Mouse (Mus musculus): ENCODE measurements around the gene Olfr1148. TPM values are rescaled to one million over a fixed set of nuclear protein-coding genes. Genes with fewer than 3 reads are reported as not detected.

Gene Olfr1148
- total RNA-seq (2021) = not detected
- long read RNA-seq, experiment 1 = 0 reads
- long read RNA-seq, experiment 2 = 0 reads

- DNase-seq (ENCODE audit: low spot score) = no peak
Measured at GRCm38 (mm10) chr2:87830233-87830632, at the start of gene Olfr1148. Gene Olfr1148 (plus strand): TSS chr2:87830533.

- DNase-seq (ENCODE audit: low spot score) = no peak
Measured at GRCm38 (mm10) chr2:87800292-87800691, 30.0 kb upstream of the Olfr1148 start, which contains the start of gene Olfr1143. Gene Olfr1143 (plus strand): TSS chr2:87800592.

GRCm38 (mm10) chr2:87809522-87809921 is 20.8 kb upstream of the Olfr1148 start, which contains the start of gene Olfr1145:
Gene Olfr1145 (plus strand): TSS chr2:87809822.
- DNase-seq (ENCODE audit: low spot score) = no peak

- DNase-seq (ENCODE audit: low spot score) = no peak
Measured at GRCm38 (mm10) chr2:87843693-87844092, 13.4 kb downstream of the Olfr1148 start, which contains the start of gene Olfr1150-ps1. Gene Olfr1150-ps1 (plus strand): TSS chr2:87843993.

GRCm38 (mm10) chr2:87855562-87855961 is 25.2 kb downstream of the Olfr1148 start, which contains the start of gene Olfr1151:
Gene Olfr1151 (plus strand): TSS chr2:87855862.
- no peak for DNase-seq (ENCODE audit: low spot score)

- no peak for DNase-seq (ENCODE audit: low spot score)
Measured at GRCm38 (mm10) chr2:87866192-87866591, 35.9 kb downstream of the Olfr1148 start, which contains the start of gene Olfr1152. Gene Olfr1152 (plus strand): TSS chr2:87866492.

Other genes with a start within 250 kb of the Olfr1148 start
- not detected for gene Olfr1130, start 224.3 kb upstream of the Olfr1148 start, total RNA-seq (2021)
- gene Olfr1131, start 203.4 kb upstream of the Olfr1148 start, total RNA-seq (2021) = not detected
- gene Olfr1132, start 193.0 kb upstream of the Olfr1148 start, total RNA-seq (2021) = not detected
- gene Olfr1133, start 183.2 kb upstream of the Olfr1148 start, total RNA-seq (2021) = not detected
- gene Olfr1134, start 172.1 kb upstream of the Olfr1148 start, total RNA-seq (2021) = not detected
- gene Olfr1135, start 156.9 kb upstream of the Olfr1148 start, total RNA-seq (2021) = not detected
- gene Olfr1136, start 136.6 kb upstream of the Olfr1148 start, total RNA-seq (2021) = not detected
- gene Olfr1137, start 117.4 kb upstream of the Olfr1148 start, total RNA-seq (2021) = not detected
- not detected for gene Olfr1138, start 90.6 kb upstream of the Olfr1148 start, total RNA-seq (2021)
- not detected for gene Olfr1140, start 86.8 kb upstream of the Olfr1148 start, total RNA-seq (2021)
- not detected for gene Olfr1141, start 76.5 kb upstream of the Olfr1148 start, total RNA-seq (2021)
- gene Olfr152, start 51.0 kb upstream of the Olfr1148 start, total RNA-seq (2021) = not detected
- gene Olfr1143, start 29.9 kb upstream of the Olfr1148 start, total RNA-seq (2021) = not detected
- not detected for gene Olfr1145, start 20.7 kb upstream of the Olfr1148 start, total RNA-seq (2021)
- not detected for gene Olfr1150-ps1, start 13.5 kb downstream of the Olfr1148 start, total RNA-seq (2021)
- not detected for gene Olfr1151, start 25.3 kb downstream of the Olfr1148 start, total RNA-seq (2021)
- gene Olfr1152, start 36.0 kb downstream of the Olfr1148 start, total RNA-seq (2021) = not detected
- not detected for gene Olfr1153, start 64.4 kb downstream of the Olfr1148 start, total RNA-seq (2021)
- gene Olfr1154, start 74.6 kb downstream of the Olfr1148 start, total RNA-seq (2021) = not detected
- not detected for gene Olfr1155, start 114.6 kb downstream of the Olfr1148 start, total RNA-seq (2021)
- gene Olfr1156, start 122.6 kb downstream of the Olfr1148 start, total RNA-seq (2021) = not detected
- gene Olfr1157, start 137.8 kb downstream of the Olfr1148 start, total RNA-seq (2021) = not detected
- not detected for gene Olfr74, start 144.1 kb downstream of the Olfr1148 start, total RNA-seq (2021)
- gene Olfr1158, start 159.6 kb downstream of the Olfr1148 start, total RNA-seq (2021) = not detected
- not detected for gene Olfr1160, start 177.7 kb downstream of the Olfr1148 start, total RNA-seq (2021)
- gene Olfr1161, start 192.2 kb downstream of the Olfr1148 start, total RNA-seq (2021) = not detected
- gene Olfr73, start 207.2 kb downstream of the Olfr1148 start, total RNA-seq (2021) = not detected
- gene Olfr1162, start 220.6 kb downstream of the Olfr1148 start, total RNA-seq (2021) = not detected
- gene Olfr1163, start 241.3 kb downstream of the Olfr1148 start, total RNA-seq (2021) = not detected

Data from gastrocnemius, adult 18-20 months (tissue).